ENCODE assay signal across 11 mouse cellular contexts in the genomic region with DNA sequence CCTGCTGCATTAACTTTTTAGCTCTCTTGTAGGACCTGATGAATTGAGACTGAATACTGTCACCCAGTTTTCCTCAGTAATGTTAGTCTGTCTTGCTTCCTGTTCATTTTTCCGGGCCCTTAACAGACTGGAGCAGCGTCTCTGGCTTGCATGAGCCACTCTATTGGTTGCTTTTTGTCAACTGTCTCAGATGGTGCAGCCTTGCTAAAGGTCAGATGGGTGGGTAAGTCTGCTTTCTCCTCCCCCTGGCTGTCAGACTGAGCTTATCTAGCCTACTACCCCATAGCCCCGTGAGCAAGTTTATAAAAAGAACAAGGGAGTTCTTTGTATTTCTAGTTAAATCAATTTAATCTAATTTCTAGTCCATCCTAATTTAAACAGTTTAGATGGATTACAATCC. TPM values are rescaled to one million over a fixed set of nuclear protein-coding genes. Genes with fewer than 3 reads are reported as not detected.
DNase-seq lines count a peak whose midpoint lies in the region; ATAC-seq and TF ChIP-seq lines count a peak whose summit lies in the region.
"Had no signal": no experiment of that assay in that cellular context is flagged by ENCODE, and none has a peak within 500 bp of the region (broad histone marks: within the 10 kb centered on the region; RNA-seq: fewer than 3 reads in every experiment).

No protein-coding gene starts in this region.

- DNase-seq in adrenal gland, postnatal 14 days, result peak; percentile 60
- DNase-seq in adrenal gland, postnatal 25 days, result no peak
- DNase-seq in midbrain, postnatal 0 days (ENCODE audit: low spot score), result no peak
- DNase-seq in yolk sac, embryonic 10.5 days (ENCODE audit: low spot score), result peak; percentile 40
- no peak for DNase-seq in cerebellum, adult 11-12 months
- DNase-seq in frontal cortex, postnatal 25 days (ENCODE audit: low spot score in 2 of 2), result no peak
- DNase-seq: cerebellum, adult 9-10 months; midbrain, embryonic 14.5 days had no signal

- 69% methylated on average over 3 of the region's 3 CpGs for WGBS in midbrain, embryonic 16.5 days
- 58% methylated on average over 3 of the region's 3 CpGs for WGBS in midbrain, postnatal 0 days
- WGBS in intestine, embryonic 15.5 days, result 26% methylated on average over 3 of the region's 3 CpGs

- no peaks in the 10 kb centered on the region for H3K9me3 ChIP-seq in midbrain, embryonic 16.5 days (replicated peaks; ENCODE audit: control insufficient read depth, low read length, poor library complexity, severe bottlenecking)
- no peaks in the 10 kb centered on the region for H3K9me3 ChIP-seq in midbrain, postnatal 0 days (ENCODE audit: low read length)
- H3K9me3 ChIP-seq in intestine, embryonic 15.5 days, result no peaks in the 10 kb centered on the region
- H3K9me3 ChIP-seq: limb, embryonic 12.5 days had no signal

- 0 out of 2 replicates have a peak, but pooled peaks have one; percentile 41 for ATAC-seq in midbrain, embryonic 16.5 days
- ATAC-seq in midbrain, postnatal 0 days (ENCODE audit: low FRiP score), result no peak
- ATAC-seq in intestine, embryonic 15.5 days, result peak; percentile 87

- TF ChIP-seq CTCF in midbrain, postnatal 0 days (IDR thresholded peaks at IDR 0.05), result no peak

- H3K4me3 ChIP-seq in midbrain, embryonic 16.5 days (ENCODE audit: low read depth, low read length), result no peak overlapping the region
- H3K4me3 ChIP-seq in midbrain, postnatal 0 days (ENCODE audit: low read depth, low read length), result no peak overlapping the region
- H3K4me3 ChIP-seq in intestine, embryonic 15.5 days (replicated peaks), result no peak overlapping the region
- H3K4me3 ChIP-seq: limb, embryonic 12.5 days had no signal

- no peak overlapping the region for H3K27ac ChIP-seq in midbrain, embryonic 16.5 days (ENCODE audit: low read length)
- no peak overlapping the region for H3K27ac ChIP-seq in midbrain, postnatal 0 days (ENCODE audit: low read depth, low read length)
- no peak overlapping the region for H3K27ac ChIP-seq in intestine, embryonic 15.5 days
- H3K27ac ChIP-seq: limb, embryonic 12.5 days had no signal

- no peak overlapping the region for H3K4me2 ChIP-seq in midbrain, embryonic 16.5 days (ENCODE audit: low read length)
- no peak overlapping the region for H3K4me2 ChIP-seq in midbrain, postnatal 0 days (ENCODE audit: low read depth, low read length, poor library complexity, severe bottlenecking)
- H3K4me2 ChIP-seq in intestine, embryonic 15.5 days (replicated peaks), result no peak overlapping the region
- H3K4me2 ChIP-seq: limb, embryonic 12.5 days had no signal

- no peaks in the 10 kb centered on the region for H3K4me1 ChIP-seq in midbrain, embryonic 16.5 days (ENCODE audit: control insufficient read depth, insufficient read depth, low read length)
- no peaks in the 10 kb centered on the region for H3K4me1 ChIP-seq in midbrain, postnatal 0 days (ENCODE audit: insufficient read depth, low read length)
- H3K4me1 ChIP-seq in intestine, embryonic 15.5 days (replicated peaks), result 0 out of 2 replicates have a peak, but pooled peaks cover 9% of the 10 kb centered on the region
- H3K4me1 ChIP-seq: limb, embryonic 12.5 days had no signal

- H3K9ac ChIP-seq in midbrain, embryonic 16.5 days (ENCODE audit: low read depth, low read length), result no peak overlapping the region
- H3K9ac ChIP-seq in midbrain, postnatal 0 days (replicated peaks; ENCODE audit: low read length, poor library complexity, severe bottlenecking), result no peak overlapping the region
- H3K9ac ChIP-seq in intestine, embryonic 15.5 days, result no peak overlapping the region
- H3K9ac ChIP-seq: limb, embryonic 12.5 days had no signal

- no peaks in the 10 kb centered on the region for H3K36me3 ChIP-seq in midbrain, embryonic 16.5 days (ENCODE audit: control insufficient read depth, insufficient read depth, low read length)
- H3K36me3 ChIP-seq in midbrain, postnatal 0 days (ENCODE audit: insufficient read depth, low read length), result 0 out of 2 replicates have a peak, but pooled peaks cover 3% of the 10 kb centered on the region
- H3K36me3 ChIP-seq in intestine, embryonic 15.5 days, result no peaks in the 10 kb centered on the region

- no peaks in the 10 kb centered on the region for H3K27me3 ChIP-seq in midbrain, embryonic 16.5 days (ENCODE audit: control insufficient read depth, insufficient read depth, low read depth, low read length)
- no peaks in the 10 kb centered on the region for H3K27me3 ChIP-seq in midbrain, postnatal 0 days (ENCODE audit: insufficient read depth, low read length)
- H3K27me3 ChIP-seq in intestine, embryonic 15.5 days (replicated peaks), result no peaks in the 10 kb centered on the region
- H3K27me3 ChIP-seq: limb, embryonic 12.5 days had no signal

RNA-seq across cellular contexts. Expression of gene Scaf8, which starts 23.6 kb away (rescaled TPM):
- total RNA-seq in adrenal gland, postnatal 14 days (2021), result 40.4 and 44.0 TPM in 2 replicates
- 46.5 and 47.1 TPM in 2 replicates for total RNA-seq in adrenal gland, postnatal 25 days (2021)
- polyA plus RNA-seq in midbrain, embryonic 16.5 days (2015; fragmentation: Nextera tagmentation; extraction: Ambion mirVana), result 14.5 and 16.7 TPM in 2 replicates
- total RNA-seq in midbrain, postnatal 0 days (2014; rRNA removed), result 56.0 and 59.8 TPM in 2 replicates
- 13.4 and 15.8 TPM in 2 replicates for polyA plus RNA-seq in midbrain, postnatal 0 days (2015; fragmentation: Nextera tagmentation; extraction: Ambion mirVana)
- polyA plus RNA-seq in intestine, embryonic 15.5 days (2015; fragmentation: Nextera tagmentation; extraction: Ambion mirVana), result 16.0 and 16.9 TPM in 2 replicates

Comparison
In these comparisons a context has a peak if more than half of its experiments do, and no peak if none do; other contexts are left out.
1. DNase-seq: peak in adrenal gland, postnatal 14 days (single experiment) and yolk sac, embryonic 10.5 days (single experiment); none in adrenal gland, postnatal 25 days (single experiment), midbrain, postnatal 0 days (single experiment), cerebellum, adult 11-12 months (single experiment) and frontal cortex, postnatal 25 days (0 of 2).